Mouse (Mus musculus) pancreas, adult 10 weeks (tissue): Measurements from ENCODE around the gene Pitpnb. TPM values are rescaled to one million over a fixed set of nuclear protein-coding genes. Genes with fewer than 3 reads are reported as not detected.

Experiments
- polyA plus RNA-seq: library from polyadenylated mRNA; stranded (reverse); fragments of 350-450 nt; fragmentation: Illumina TruSeq; extraction: RNeasy Lipid Tissue Mini Kit (QIAGEN cat#74804); gene quantifications from one replicate; pipeline ENCODE4 v1.2.3, GENCODE M21; 2015; ENCODE audit warnings: low read depth, low replicate concordance; ENCODE audit not compliant: insufficient read depth

Pitpnb gene
- 16.9 TPM for polyA plus RNA-seq

GRCm38 (mm10) chr5:111330417-111331098 lies at the start of gene Pitpnb:
Gene Pitpnb, plus strand, starts transcription at chr5:111330763.

GRCm38 (mm10) chr5:111416591-111417374 lies 86.2 kb downstream of the Pitpnb start, which contains the start of gene Mn1:
Gene Mn1, plus strand, starts transcription at chr5:111417362.

Other genes starting within 250 kb of the Pitpnb start
- 1.4 TPM for gene Mn1, start 86.6 kb downstream of the Pitpnb start, polyA plus RNA-seq